Mouse (Mus musculus) spleen, adult 2 months (tissue): ENCODE data around the gene L3mbtl1.

ENCODE experiments used
- CTCF ChIP-seq: fragments of 200-500 bp; IDR thresholded peaks from 2 replicates; pipeline ENCODE4 v1.5.1; 2011; ENCODE audit warnings: mild to moderate bottlenecking, inconsistent platforms; ENCODE audit not compliant: insufficient read depth, insufficient read length, insufficient replicate concordance; ENCODE audit errors: extremely low read depth
- POLR2A ChIP-seq: fragments of 200-500 bp; IDR thresholded peaks from 2 replicates; pipeline ENCODE4 v1.6.1; 2011; ENCODE audit warnings: low read depth, low read length, inconsistent platforms

DNA sequence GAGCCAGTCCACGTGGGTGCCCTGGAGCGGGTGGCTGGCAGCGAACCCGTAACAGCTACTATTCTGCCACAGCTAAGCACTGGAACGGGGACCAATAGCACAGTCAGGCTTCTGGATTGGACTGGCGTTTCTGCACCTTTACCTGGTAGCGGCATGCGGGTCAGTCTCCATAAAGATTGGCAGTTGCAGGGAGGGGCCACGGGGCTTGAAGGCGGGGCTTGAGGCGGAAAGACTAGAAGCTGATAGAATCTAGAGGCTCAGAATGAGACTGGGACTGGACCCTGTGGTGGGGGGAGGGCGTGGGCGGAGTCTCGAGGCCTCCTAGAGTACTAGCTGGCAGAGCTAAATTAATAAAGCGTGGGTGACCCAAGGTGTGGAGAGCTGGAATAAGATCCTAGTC lies 4.5 kb downstream of the L3mbtl1 start:
- no peak for TF ChIP-seq CTCF
- no peak for TF ChIP-seq POLR2A
